Mouse (Mus musculus): ENCODE results near the gene Secisbp2. TPM values are rescaled to one million over a fixed set of nuclear protein-coding genes. Genes with fewer than 3 reads are reported as not detected.

Secisbp2 gene
- polyA plus RNA-seq, 1 experiment from 2014 or later, result 28.5 TPM

- ATAC-seq (ENCODE audit: low FRiP score) (no peak), DNase-seq (ENCODE audit: low spot score, missing footprints) (no peak)
- H3K27ac ChIP-seq (ENCODE audit: low read depth, low read length), result no peak overlapping the region
- H3K9me3 ChIP-seq (ENCODE audit: control insufficient read depth, low read length), result no peaks in the 10 kb centered on the region
- no peaks in the 10 kb centered on the region for H3K27me3 ChIP-seq (ENCODE audit: control insufficient read depth, insufficient read depth, low read length)
- no peak overlapping the region for H3K9ac ChIP-seq (ENCODE audit: low read length)
- H3K36me3 ChIP-seq (ENCODE audit: control insufficient read depth, insufficient read depth, low read length), result no peaks in the 10 kb centered on the region
- H3K4me3 ChIP-seq (ENCODE audit: low read depth, low read length), result no peak overlapping the region
- 88% methylated on average over 7 of the region's 7 CpGs for WGBS
- H3K4me2 ChIP-seq, result no peak overlapping the region
- H3K4me1 ChIP-seq (ENCODE audit: control insufficient read depth, insufficient read depth, low read length), result peaks cover 23% of the 10 kb centered on the region
These were observed 80.0 kb downstream of the Secisbp2 start for GRCm38 (mm10) chr13:51731474-51731873.

GRCm38 (mm10) chr13:51732097-51732664 is 80.7 kb downstream of the Secisbp2 start:
- Histone ChIP-seq H3K36me3 (ENCODE audit: control insufficient read depth, insufficient read depth, low read length) (no peaks in the 10 kb centered on the region), H3K27ac (ENCODE audit: low read depth, low read length) (no peak overlapping the region; the same call in 1 of the 2 replicates), H3K4me1 (ENCODE audit: control insufficient read depth, insufficient read depth, low read length) (peaks cover 23% of the 10 kb centered on the region), H3K4me2 (no peak overlapping the region), H3K9ac (ENCODE audit: low read length) (no peak overlapping the region), H3K9me3 (ENCODE audit: control insufficient read depth, low read length) (no peaks in the 10 kb centered on the region), H3K27me3 (ENCODE audit: control insufficient read depth, insufficient read depth, low read length) (no peaks in the 10 kb centered on the region), H3K4me3 (ENCODE audit: low read depth, low read length) (no peak overlapping the region)
- ATAC-seq (ENCODE audit: low FRiP score) (peak; percentile 31; the same call in 1 of the 2 replicates), DNase-seq (ENCODE audit: low spot score, missing footprints) (no peak)
- WGBS, result 66% methylated on average over 14 of the region's 14 CpGs

Other genes with a start within 250 kb of the Secisbp2 start
- 41.2 and 41.6 TPM in 2 replicates for gene S1pr3, start 243.1 kb upstream of the Secisbp2 start, polyA plus RNA-seq (2014; fragmentation: Nextera tagmentation; extraction: Ambion mirVana)
- gene Shc3, start 82.3 kb upstream of the Secisbp2 start, polyA plus RNA-seq (2014; fragmentation: Nextera tagmentation; extraction: Ambion mirVana), result 4.5 and 5.7 TPM in 2 replicates
- gene Cks2, start 6.5 kb upstream of the Secisbp2 start, polyA plus RNA-seq (2014; fragmentation: Nextera tagmentation; extraction: Ambion mirVana), result 364 and 404 TPM in 2 replicates
- gene Sema4d, start 142.1 kb downstream of the Secisbp2 start, polyA plus RNA-seq (2014; fragmentation: Nextera tagmentation; extraction: Ambion mirVana), result 4.9 and 5.0 TPM in 2 replicates
- 252 and 256 TPM in 2 replicates for gene Gadd45g, start 195.0 kb downstream of the Secisbp2 start, polyA plus RNA-seq (2014; fragmentation: Nextera tagmentation; extraction: Ambion mirVana)

Measured in midbrain, embryonic 11.5 days (tissue).